Mouse (Mus musculus) liver, adult (tissue): Measurements from ENCODE around the gene Pfkfb2.
A peak's percentile ranks its signal among the peaks of the same experiment; 100 is the strongest.

Experiments
- GATA4 ChIP-seq: IDR thresholded peaks from 2 replicates; pipeline ENCODE4 v1.6.1; 2014; ENCODE audit warnings: mild to moderate bottlenecking, low read length; ENCODE audit not compliant: insufficient replicate concordance

Pfkfb2 gene

GRCm38 (mm10) chr1:130724206-130724605 lies 4.8 kb downstream of the Pfkfb2 start:
- TF ChIP-seq GATA4 = no peak

GRCm38 (mm10) chr1:130717291-130717871 lies 11.7 kb downstream of the Pfkfb2 start, which contains the start of gene Yod1:
Yod1 (plus strand) TSS chr1:130717327.
- TF ChIP-seq GATA4 = peak; percentile 62; the same call in 1 of the 2 replicates

GRCm38 (mm10) chr1:130716513-130717290 lies 12.4 kb downstream of the Pfkfb2 start:
- TF ChIP-seq GATA4 = no peak

GRCm38 (mm10) chr1:130716218-130716512 lies 12.9 kb downstream of the Pfkfb2 start:
- TF ChIP-seq GATA4 = no peak

- no peak for TF ChIP-seq GATA4
Measured at GRCm38 (mm10) chr1:130715561-130716217, 13.4 kb downstream of the Pfkfb2 start, which contains the start of gene Gm29427. Gm29427 (minus strand) TSS chr1:130715799.

GRCm38 (mm10) chr1:130714046-130714445 lies 15.0 kb downstream of the Pfkfb2 start:
- no peak for TF ChIP-seq GATA4

GRCm38 (mm10) chr1:130710283-130711080 lies 18.6 kb downstream of the Pfkfb2 start:
- TF ChIP-seq GATA4 = no peak

GRCm38 (mm10) chr1:130703613-130704012 lies 25.4 kb downstream of the Pfkfb2 start:
- no peak for TF ChIP-seq GATA4

GRCm38 (mm10) chr1:130701976-130702375 lies 27.1 kb downstream of the Pfkfb2 start:
- no peak for TF ChIP-seq GATA4

- no peak for TF ChIP-seq GATA4
Measured at GRCm38 (mm10) chr1:130699937-130700633, 29.0 kb downstream of the Pfkfb2 start.

GRCm38 (mm10) chr1:130698601-130699000 lies 30.5 kb downstream of the Pfkfb2 start:
- no peak for TF ChIP-seq GATA4

GRCm38 (mm10) chr1:130683905-130684304 lies 45.1 kb downstream of the Pfkfb2 start:
- TF ChIP-seq GATA4 = no peak

- no peak for TF ChIP-seq GATA4
Measured at GRCm38 (mm10) chr1:130681656-130682413, 47.2 kb downstream of the Pfkfb2 start.

- TF ChIP-seq GATA4 = no peak
Measured at GRCm38 (mm10) chr1:130681075-130681474, 48.0 kb downstream of the Pfkfb2 start.
